In genomic region chr8:44343924-44344323, GRCm38 (mm10) we compare ENCODE assay signal across 19 mouse cellular contexts.
A peak's percentile ranks its signal among the peaks of the same experiment; 100 is the strongest.
DNase-seq lines count a peak whose midpoint lies in the region; ATAC-seq and TF ChIP-seq lines count a peak whose summit lies in the region.
"Had no signal": no experiment of that assay in that cellular context is flagged by ENCODE, and none has a peak within 500 bp of the region (broad histone marks: within the 10 kb centered on the region; RNA-seq: fewer than 3 reads in every experiment).

No protein-coding gene starts in this region.

- no peak overlapping the region for H3K9ac ChIP-seq in liver, postnatal 0 days (replicated peaks)
- no peak overlapping the region for H3K9ac ChIP-seq in liver, embryonic 12.5 days
- H3K9ac ChIP-seq: limb, embryonic 12.5 days; lung, embryonic 15.5 days; midbrain, embryonic 13.5 days had no signal

- no peaks in the 10 kb centered on the region for H3K27me3 ChIP-seq in liver, postnatal 0 days (ENCODE audit: insufficient read depth, low read length)
- H3K27me3 ChIP-seq in liver, embryonic 12.5 days (replicated peaks), result no peaks in the 10 kb centered on the region
- no peaks in the 10 kb centered on the region for H3K27me3 ChIP-seq in myocyte (ENCODE audit: control insufficient read depth, insufficient read depth, insufficient read length)
- H3K27me3 ChIP-seq: limb, embryonic 12.5 days; lung, embryonic 15.5 days; midbrain, embryonic 13.5 days had no signal

- WGBS in liver, postnatal 0 days (ENCODE audit: insufficient replicate concordance), result 52% methylated on average over 2 of the region's 2 CpGs
- 48% methylated on average over 2 of the region's 2 CpGs for WGBS in liver, embryonic 12.5 days (ENCODE audit: insufficient replicate concordance)

- no peak overlapping the region for H3K27ac ChIP-seq in liver, postnatal 0 days (ENCODE audit: low read depth)
- H3K27ac ChIP-seq in liver, embryonic 12.5 days, result no peak overlapping the region
- H3K27ac ChIP-seq: gastrocnemius, adult 2 months; limb, embryonic 12.5 days; lung, embryonic 15.5 days; midbrain, embryonic 13.5 days had no signal

- no peak for TF ChIP-seq EP300 in liver, postnatal 0 days (IDR thresholded peaks at IDR 0.05; ENCODE audit: low read depth)

- H3K79me2 ChIP-seq in myocyte (ENCODE audit: control insufficient read depth, insufficient read depth), result no peaks in the 10 kb centered on the region

- H3K4me2 ChIP-seq in liver, postnatal 0 days (ENCODE audit: low read depth, low read length), result no peak overlapping the region
- H3K4me2 ChIP-seq in liver, embryonic 12.5 days, result no peak overlapping the region
- H3K4me2 ChIP-seq in myocyte (ENCODE audit: low read depth), result peak overlapping the region; percentile 66
- H3K4me2 ChIP-seq: limb, embryonic 12.5 days; lung, embryonic 15.5 days; midbrain, embryonic 13.5 days had no signal

- H3K9me3 ChIP-seq in liver, postnatal 0 days (ENCODE audit: low read length), result no peaks in the 10 kb centered on the region
- H3K9me3 ChIP-seq in liver, embryonic 12.5 days (replicated peaks), result no peaks in the 10 kb centered on the region
- H3K9me3 ChIP-seq: limb, embryonic 12.5 days; lung, embryonic 15.5 days; midbrain, embryonic 13.5 days had no signal

- TF ChIP-seq CTCF in liver, postnatal 0 days (IDR thresholded peaks at IDR 0.05; ENCODE audit: low read depth), result no peak

- no peak overlapping the region for H3ac ChIP-seq in myocyte (ENCODE audit: control insufficient read depth, insufficient read length)

- no peak for TF ChIP-seq POLR2A in myocyte (IDR thresholded peaks at IDR 0.05; ENCODE audit: insufficient read length, low read depth)

- H3K4me1 ChIP-seq in liver, postnatal 0 days (ENCODE audit: insufficient read depth), result no peaks in the 10 kb centered on the region
- no peaks in the 10 kb centered on the region for H3K4me1 ChIP-seq in liver, embryonic 12.5 days
- H3K4me1 ChIP-seq: limb, embryonic 12.5 days; lung, embryonic 15.5 days had no signal

- H3K36me3 ChIP-seq in liver, postnatal 0 days (replicated peaks; ENCODE audit: insufficient read depth, low read length), result no peaks in the 10 kb centered on the region
- no peaks in the 10 kb centered on the region for H3K36me3 ChIP-seq in liver, embryonic 12.5 days
- no peaks in the 10 kb centered on the region for H3K36me3 ChIP-seq in myocyte (ENCODE audit: control insufficient read depth, insufficient read depth)
- H3K36me3 ChIP-seq: limb, embryonic 12.5 days; lung, embryonic 15.5 days; midbrain, embryonic 13.5 days had no signal

- peak; percentile 15; the same call in 1 of the 2 replicates for ATAC-seq in liver, postnatal 0 days
- no peak for ATAC-seq in liver, embryonic 12.5 days
- ATAC-seq: forebrain, embryonic 16.5 days; hindbrain, embryonic 16.5 days; midbrain, embryonic 13.5 days had no signal

- H3K4me3 ChIP-seq in liver, postnatal 0 days (ENCODE audit: low read depth, low read length), result no peak overlapping the region
- no peak overlapping the region for H3K4me3 ChIP-seq in liver, embryonic 12.5 days
- no peak overlapping the region for H3K4me3 ChIP-seq in myocyte
- H3K4me3 ChIP-seq: erythroblast, embryonic 14.5 days; gastrocnemius, adult 2 months; limb, embryonic 12.5 days; lung, embryonic 15.5 days; midbrain, embryonic 13.5 days had no signal

- DNase-seq in cerebellum, postnatal 14 days, result peak; percentile 7 to 10
- DNase-seq in cerebellum, adult 9-10 months, result no peak
- DNase-seq in liver, postnatal 0 days, result no peak
- DNase-seq in urinary bladder, postnatal 14 days (ENCODE audit: low spot score), result peak; percentile 56
- DNase-seq in urinary bladder, postnatal 4 days (ENCODE audit: low spot score in 2 of 2), result no peak
- DNase-seq in thymus, postnatal 0 days (ENCODE audit: low spot score), result no peak
- DNase-seq: adrenal gland, adult 8-10 months; B cell, adult 2 months; cerebellum, adult 9-11 months; gastrocnemius, adult 2 months; kidney, adult 2 months had no signal

TF ChIP-seq in myocyte, 11 proteins besides CTCF, POLR2A, EP300 and RAD21:
- TF ChIP-seq TCF3 (IDR thresholded peaks at IDR 0.05; ENCODE audit: insufficient read length, low read depth) (no peak), SRF (IDR thresholded peaks at IDR 0.05; ENCODE audit: control insufficient read depth, insufficient read length, low read depth) (no peak), MYOD1 (IDR thresholded peaks at IDR 0.05; ENCODE audit: control insufficient read depth in 1 of 3, insufficient read length in 2 of 3, low read depth in 2 of 3) (no peak), REST (IDR thresholded peaks at IDR 0.05; ENCODE audit: insufficient read depth, insufficient read length) (no peak), TCF12 (IDR thresholded peaks at IDR 0.05; ENCODE audit: insufficient read depth, poor library complexity, severe bottlenecking) (no peak), POLR2AphosphoS2 (IDR thresholded peaks at IDR 0.05; ENCODE audit: insufficient read length, low read depth) (no peak), MAX (IDR thresholded peaks at IDR 0.05; ENCODE audit: low read depth) (no peak), USF1 (IDR thresholded peaks at IDR 0.05; ENCODE audit: low read depth) (no peak), MYOG (IDR thresholded peaks at IDR 0.05; ENCODE audit: control insufficient read depth in 1 of 3, insufficient read depth in 1 of 3, insufficient read length in 2 of 3, low read depth in 2 of 3) (no peak), E2F4 (IDR thresholded peaks at IDR 0.05; ENCODE audit: insufficient read depth) (no peak)
TF ChIP-seq in myocyte: peak in this region for 0.

Comparison
In these comparisons a context has a peak if more than half of its experiments do, and no peak if none do; other contexts are left out.
1. DNase-seq: peak in cerebellum, postnatal 14 days (2 of 2) and urinary bladder, postnatal 14 days (single experiment); none in cerebellum, adult 9-10 months (single experiment), liver, postnatal 0 days (single experiment), urinary bladder, postnatal 4 days (0 of 2) and thymus, postnatal 0 days (single experiment).